Mouse (Mus musculus) liver, postnatal 0 days (tissue): ENCODE results near the gene Olfr432.

ENCODE experiments used
- CTCF ChIP-seq: sonication (generic); IDR thresholded peaks from 2 replicates; pipeline ENCODE4 v1.5.1; 2016; ENCODE audit warnings: antibody characterized with exemption, low read depth
- EP300 ChIP-seq: IDR thresholded peaks from 2 replicates; pipeline ENCODE4 v1.6.1; 2016; ENCODE audit warnings: antibody characterized with exemption, low read depth, mild to moderate bottlenecking

GRCm38 (mm10) chr1:174066305-174066704, 17.3 kb downstream of the Olfr432 start, which contains the start of gene Olfr430:
- TF ChIP-seq CTCF, result no peak
- TF ChIP-seq EP300, result no peak
